Mouse (Mus musculus): ENCODE results near the gene Comtd1.

Gene Comtd1

GRCm38 (mm10) chr14:21802543-21803206, 46.1 kb downstream of the Comtd1 start:
- DNase-seq (ENCODE audit: low spot score), result no peak

GRCm38 (mm10) chr14:21801624-21802023, 47.2 kb downstream of the Comtd1 start:
- DNase-seq (ENCODE audit: low spot score), result no peak

GRCm38 (mm10) chr14:21800641-21801040, 48.1 kb downstream of the Comtd1 start:
- DNase-seq (ENCODE audit: low spot score), result no peak
